Mouse (Mus musculus): ENCODE data around the gene Tmem161a. TPM values are rescaled to one million over a fixed set of nuclear protein-coding genes. Genes with fewer than 3 reads are reported as not detected.

Tmem161a gene
- total RNA-seq, 2 experiments from 2014 or later, result 18.0 to 40.9 TPM

DNA sequence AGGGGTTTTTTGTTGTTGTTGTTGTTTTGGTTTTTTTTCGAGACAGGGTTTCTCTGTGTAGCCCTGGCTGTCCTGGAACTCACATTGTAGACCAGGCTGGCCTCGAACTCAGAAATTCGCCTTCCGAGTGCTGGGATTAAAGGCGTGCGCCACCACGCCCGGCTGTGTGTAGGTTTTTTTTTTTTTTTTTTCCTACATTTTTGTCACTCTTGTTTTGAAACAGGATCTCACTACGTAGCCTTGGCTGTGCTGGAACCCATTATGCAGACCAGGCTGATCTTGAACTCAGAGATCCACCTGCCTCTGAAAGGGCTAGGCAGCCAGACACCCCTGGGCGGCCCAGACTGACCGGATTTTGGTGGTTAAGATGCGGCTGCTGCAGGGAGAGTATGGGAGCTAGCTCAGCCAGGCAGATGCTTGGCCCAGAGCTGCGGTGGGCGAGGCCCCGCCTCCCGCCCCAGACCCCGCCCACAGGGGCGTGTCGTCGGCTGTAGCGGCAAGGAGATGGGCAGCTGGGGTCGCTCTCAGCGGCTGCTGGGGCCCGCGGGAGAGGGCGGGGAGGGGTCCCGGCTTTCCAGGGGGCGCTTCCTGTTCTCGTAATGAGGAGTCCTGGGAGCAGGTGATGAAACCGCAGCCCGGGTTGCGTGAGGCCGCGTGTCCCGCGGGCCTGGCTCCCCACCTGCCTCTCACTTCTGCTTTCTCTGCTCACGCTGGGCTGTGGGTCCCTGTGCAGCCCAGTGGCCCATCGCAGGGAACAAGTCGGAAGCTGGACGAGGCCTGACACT is 13.9 kb upstream of the Tmem161a start:
- peak; percentile 90 for ATAC-seq (replicated peaks; ENCODE audit: low FRiP score, low TSS enrichment, poor library complexity, severe bottlenecking)

DNA sequence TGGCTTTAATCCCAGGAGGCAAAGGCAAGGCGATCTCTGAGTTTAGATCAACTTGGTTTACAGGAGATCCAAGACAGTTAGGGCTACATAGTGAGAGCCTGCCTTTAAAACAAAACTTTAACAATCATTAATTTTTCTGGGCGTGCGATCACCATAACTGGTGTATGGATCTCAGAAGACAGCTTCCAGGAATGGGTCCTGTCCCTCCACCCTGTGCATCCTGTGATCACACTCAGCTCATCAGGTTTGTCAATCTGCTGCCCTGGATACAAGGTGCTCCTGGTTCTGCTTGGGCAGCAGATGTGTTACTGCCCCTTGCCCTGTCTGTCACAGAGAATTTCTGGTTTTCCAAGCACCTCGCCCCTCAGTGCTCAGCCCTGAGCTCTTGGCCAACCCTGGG is 12.9 kb upstream of the Tmem161a start:
- ATAC-seq (replicated peaks; ENCODE audit: low FRiP score, low TSS enrichment, poor library complexity, severe bottlenecking), result no peak

DNA sequence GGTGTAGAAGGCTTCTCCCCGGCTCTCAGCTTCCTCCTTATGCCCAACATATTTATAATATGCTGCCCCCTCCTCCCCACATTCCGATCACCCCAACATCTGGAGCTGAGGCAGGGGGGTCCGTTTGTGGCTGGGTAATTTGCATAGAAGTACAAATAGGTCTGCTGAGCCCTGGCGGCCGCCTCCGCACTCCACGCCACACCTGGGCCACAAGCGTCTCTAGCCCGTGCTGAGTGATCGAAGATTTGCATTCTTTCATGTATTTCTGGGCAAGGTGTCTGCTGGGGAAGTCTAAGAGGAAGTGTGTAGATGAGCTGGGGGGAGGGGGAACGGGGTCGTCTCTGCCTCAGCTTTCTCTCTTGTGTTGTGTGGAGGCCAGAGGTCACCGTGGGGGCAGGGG is 12.1 kb upstream of the Tmem161a start:
- ATAC-seq (replicated peaks; ENCODE audit: low FRiP score, low TSS enrichment, poor library complexity, severe bottlenecking), result no peak

DNA sequence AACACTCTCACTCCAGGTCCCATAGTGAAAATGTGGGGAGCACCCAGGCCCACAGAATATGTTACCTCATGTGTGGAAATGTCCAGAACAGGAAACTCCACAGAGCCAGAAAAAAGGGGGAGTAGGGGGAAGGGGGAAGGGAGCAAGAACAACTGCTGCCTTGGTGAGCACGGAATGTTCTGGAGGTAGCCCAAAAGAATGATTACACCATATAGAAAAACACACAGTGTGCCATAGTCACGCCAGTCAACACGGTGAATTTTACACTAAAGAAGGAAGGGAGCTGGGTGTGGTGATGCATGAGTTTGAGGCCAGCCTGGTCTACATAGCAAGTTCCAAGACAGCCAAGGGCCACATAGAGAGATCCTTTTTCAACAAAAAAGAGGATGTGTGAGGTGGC is 8.8 kb upstream of the Tmem161a start:
- ATAC-seq (replicated peaks; ENCODE audit: low FRiP score, low TSS enrichment, poor library complexity, severe bottlenecking), result no peak

DNA sequence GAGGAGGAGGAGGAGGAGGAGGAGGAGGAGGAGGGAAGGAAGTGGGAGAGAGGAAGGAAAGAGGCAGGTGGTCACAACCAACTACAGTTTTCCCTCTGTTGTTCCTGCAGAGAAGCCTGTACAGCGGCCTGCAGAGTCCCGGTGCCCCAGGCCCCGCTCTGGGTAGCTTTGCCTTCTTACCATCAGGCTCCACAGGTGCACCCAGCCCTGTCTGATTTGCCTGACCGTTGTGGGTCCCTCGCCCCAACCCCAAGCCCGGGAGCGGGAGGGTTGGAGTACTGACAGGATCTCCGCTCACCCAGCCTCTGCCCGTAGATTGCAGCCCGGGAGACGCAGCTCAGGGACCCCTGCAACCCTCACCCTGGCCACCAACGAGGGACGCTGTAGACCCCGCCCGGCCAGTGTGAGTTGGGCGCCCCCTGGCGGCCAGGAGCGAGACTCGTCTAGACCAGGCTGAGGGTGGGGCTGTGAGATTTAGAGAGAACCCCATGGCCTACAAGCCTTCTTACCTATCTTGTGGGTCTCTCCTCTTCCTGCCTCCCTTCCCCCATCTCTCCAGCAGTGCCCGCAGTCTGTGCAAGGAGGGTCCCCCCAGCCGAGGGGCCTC is 5.5 kb upstream of the Tmem161a start:
- peak; percentile 60 for ATAC-seq (replicated peaks; ENCODE audit: low FRiP score, low TSS enrichment, poor library complexity, severe bottlenecking)

DNA sequence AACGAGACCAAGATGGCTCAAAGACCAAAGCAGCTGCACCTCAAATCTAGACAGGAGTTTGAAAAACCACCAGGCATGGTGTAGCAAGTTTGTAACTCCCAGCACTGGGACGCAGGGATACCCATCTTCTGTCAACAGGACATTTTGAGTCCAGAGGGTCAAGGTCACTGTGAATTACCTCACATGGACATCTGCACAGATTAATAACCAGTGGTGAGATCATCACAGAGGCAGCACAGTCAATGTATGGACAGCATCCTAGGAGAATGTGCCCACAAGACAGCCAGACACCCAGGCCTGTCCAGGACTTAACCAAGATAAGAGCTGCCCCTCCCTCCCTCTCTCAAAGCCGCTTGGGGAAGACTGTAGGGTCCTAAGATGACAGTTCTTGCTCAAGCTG is 2.0 kb upstream of the Tmem161a start:
- ATAC-seq (replicated peaks; ENCODE audit: low FRiP score, low TSS enrichment, poor library complexity, severe bottlenecking), result no peak

DNA sequence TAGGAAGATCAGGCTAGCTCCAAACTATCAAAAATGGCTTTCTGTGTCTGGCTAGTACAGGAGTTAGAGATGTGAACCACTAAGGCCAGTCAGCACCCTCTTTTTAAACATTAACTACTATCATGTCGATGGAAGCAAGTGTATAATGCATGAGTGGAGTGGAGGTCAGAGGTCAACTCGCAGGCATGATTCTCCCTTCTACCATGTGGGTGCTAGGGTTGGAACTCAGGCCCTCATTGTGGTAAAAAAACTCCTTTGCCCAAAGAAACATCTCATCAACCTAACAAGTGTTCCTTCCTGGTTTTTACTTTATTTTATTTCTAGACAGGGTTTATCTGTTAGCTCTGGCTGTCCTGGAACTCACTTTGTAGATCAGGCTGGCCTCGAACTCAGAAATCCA is 1.4 kb upstream of the Tmem161a start:
- ATAC-seq (replicated peaks; ENCODE audit: low FRiP score, low TSS enrichment, poor library complexity, severe bottlenecking), result no peak

DNA sequence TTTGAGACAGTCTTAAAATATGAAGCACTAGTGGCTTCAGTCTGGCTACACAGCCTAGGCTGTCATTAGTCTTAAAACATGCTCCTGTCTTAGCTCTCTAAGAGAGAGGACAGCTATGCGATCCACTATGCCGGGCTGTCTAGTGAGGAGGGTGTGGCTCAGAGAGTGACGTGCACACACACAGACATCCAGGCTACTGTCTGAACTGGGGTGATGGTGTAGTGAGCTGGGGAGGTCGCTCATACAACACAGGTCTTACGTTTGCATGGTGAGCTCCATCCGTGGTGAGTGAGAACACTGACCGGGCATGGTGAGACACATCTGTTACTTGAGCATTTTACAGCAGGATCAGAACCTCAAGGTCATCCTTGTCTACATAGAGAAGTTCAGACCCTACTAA is 916 bp upstream of the Tmem161a start:
- ATAC-seq (replicated peaks; ENCODE audit: low FRiP score, low TSS enrichment, poor library complexity, severe bottlenecking), result no peak

DNA sequence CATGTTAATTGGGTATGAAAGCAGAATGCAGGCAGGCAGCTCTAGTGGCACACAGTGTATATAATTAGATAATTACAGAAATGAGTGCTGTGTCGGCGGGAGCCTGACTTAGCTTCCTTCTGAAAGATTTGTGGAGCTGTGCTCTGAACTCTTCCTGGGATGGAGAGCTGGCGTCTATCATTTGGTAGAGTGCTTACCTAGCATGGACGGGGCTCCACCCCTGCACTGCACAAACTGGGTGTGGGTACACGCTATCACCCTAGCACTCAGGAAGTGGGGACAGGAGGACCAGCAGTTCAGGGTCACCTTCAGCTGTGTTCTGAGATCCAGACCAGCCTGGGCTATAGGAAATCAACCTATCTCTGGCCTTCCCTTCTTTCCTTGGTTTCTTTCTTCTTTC is 1.2 kb downstream of the Tmem161a start:
- ATAC-seq (replicated peaks; ENCODE audit: low FRiP score, low TSS enrichment, poor library complexity, severe bottlenecking), result no peak

DNA sequence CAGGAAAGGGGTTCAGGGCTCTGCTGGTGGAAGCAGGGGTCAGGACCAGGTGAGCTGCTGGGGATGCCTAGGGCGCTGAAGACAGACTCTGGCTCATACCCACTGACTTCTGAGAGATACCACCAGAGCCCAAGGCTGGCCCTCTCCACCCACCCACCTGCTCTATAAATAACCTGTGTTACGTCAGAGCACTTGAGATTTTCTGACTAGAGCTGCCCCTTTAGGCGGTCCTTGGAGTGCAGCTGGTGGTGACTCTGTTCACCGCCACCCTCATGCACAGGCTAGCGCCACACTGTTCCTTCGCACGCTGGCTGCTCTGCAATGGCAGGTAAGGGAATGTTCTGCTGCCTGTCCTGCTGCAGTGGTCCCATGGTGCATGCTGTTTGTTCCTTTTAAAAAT is 1.9 kb downstream of the Tmem161a start:
- no peak for ATAC-seq (replicated peaks; ENCODE audit: low FRiP score, low TSS enrichment, poor library complexity, severe bottlenecking)

DNA sequence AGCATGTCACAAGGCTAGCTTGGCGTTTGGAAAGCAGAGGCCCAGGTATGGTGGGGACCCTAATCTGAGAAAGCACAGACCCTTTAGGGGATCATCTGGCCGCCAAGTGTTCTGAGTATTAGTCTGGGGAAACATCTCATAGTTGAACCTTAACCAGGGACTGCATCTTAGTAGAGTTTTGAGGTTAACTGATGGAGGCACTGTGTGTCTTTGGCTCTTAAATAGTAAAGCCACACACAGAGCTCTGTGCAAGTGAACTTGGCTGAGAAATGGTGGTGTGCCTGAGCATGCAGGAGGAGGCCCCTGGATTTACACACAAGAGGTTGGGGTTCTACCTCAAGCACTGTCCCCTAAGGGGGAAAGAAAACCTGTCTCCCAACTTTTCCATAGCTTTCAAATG is 6.1 kb downstream of the Tmem161a start:
- no peak for ATAC-seq (replicated peaks; ENCODE audit: low FRiP score, low TSS enrichment, poor library complexity, severe bottlenecking)

DNA sequence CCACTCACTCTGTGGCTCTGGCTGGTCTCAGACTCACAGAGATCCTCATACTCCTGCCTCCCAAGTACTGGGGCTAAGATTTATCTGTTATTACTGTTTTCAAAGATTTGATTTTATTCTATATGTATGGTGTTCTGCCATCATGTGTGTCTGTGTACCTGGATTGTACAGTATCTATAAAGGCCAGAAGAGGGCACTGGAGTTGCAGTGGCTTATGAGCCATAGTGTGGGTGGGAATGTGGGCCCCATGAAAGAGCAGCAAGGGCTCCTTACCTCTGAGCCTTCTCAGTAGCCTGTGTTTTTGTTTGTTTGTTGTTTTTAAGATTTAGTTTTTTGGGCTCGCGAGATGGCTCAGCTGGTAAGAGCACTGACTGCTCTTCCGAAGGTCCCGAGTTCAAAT is 6.9 kb downstream of the Tmem161a start:
- 0 out of 2 replicates have a peak, but pooled peaks have one; percentile 49 for ATAC-seq (replicated peaks; ENCODE audit: low FRiP score, low TSS enrichment, poor library complexity, severe bottlenecking)

DNA sequence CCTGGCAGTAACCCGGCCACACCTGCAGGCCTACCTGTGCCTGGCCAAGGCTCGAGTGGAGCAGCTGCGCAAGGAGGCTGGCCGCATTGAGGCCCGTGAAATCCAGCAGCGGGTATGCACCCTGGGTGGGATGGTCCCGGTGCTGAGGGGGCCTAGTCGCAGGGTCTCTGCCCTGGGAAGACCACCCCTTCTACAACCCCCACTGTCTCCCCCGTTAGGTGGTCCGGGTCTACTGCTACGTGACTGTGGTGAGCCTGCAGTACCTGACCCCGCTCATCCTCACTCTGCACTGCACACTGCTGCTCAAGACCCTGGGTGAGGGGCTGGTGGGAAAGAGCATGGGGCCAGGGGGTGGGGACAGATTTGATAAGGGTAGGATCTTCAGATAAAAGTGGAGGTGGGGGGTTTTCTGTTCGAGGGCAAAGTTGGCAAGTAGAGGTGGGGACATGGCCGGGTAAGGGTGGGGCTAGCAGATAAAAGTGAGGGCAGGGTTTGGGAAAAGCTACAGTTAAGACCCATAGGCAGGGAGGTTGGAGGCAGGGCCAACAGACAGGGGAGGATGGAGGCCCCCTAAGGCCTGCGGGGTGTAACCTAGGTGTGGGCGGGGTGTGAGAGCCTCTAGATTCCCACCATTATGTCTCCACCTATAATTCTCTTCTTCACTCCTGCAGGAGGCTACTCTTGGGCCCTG is 9.2 kb downstream of the Tmem161a start:
- peak; percentile 82 for ATAC-seq (replicated peaks; ENCODE audit: low FRiP score, low TSS enrichment, poor library complexity, severe bottlenecking)

DNA sequence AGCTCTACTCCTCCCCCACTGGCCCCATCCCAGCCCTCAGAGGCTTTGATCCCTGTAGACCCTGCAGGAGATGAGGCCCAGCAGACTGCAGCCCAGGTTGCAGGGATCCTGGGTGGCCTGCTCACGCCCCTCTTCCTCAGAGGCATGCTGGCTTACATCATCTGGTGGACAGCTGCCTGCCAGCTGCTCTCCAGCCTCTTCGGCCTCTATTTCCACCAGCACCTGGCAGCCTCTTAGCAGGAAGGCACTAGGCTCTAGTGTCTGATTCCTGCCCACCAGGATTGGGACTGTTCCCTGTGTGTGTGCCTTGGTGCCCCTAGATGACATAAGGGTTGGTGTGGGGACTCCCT is 9.7 kb downstream of the Tmem161a start:
- ATAC-seq (replicated peaks; ENCODE audit: low FRiP score, low TSS enrichment, poor library complexity, severe bottlenecking), result peak; percentile 4; the same call in 1 of the 2 replicates

DNA sequence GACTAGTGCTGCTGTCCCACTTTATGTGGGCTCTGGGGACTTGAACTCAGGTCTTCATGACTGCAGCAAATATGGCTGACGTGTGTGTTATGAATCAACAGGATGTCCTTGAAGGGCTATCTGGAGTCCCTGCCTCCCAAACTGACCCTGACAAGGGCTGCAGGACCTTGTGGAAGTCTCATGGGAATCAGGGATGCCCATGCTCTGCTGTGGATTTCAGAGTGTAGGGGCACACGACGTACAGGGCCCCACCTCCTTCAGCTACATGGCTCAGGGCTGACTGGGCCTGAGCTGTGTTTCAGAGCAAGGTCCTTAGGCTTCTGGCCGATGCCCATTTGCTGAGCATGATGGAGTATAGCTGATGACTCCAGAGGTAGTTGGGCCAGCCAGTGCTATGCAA is 11.0 kb downstream of the Tmem161a start:
- ATAC-seq (replicated peaks; ENCODE audit: low FRiP score, low TSS enrichment, poor library complexity, severe bottlenecking), result no peak

DNA sequence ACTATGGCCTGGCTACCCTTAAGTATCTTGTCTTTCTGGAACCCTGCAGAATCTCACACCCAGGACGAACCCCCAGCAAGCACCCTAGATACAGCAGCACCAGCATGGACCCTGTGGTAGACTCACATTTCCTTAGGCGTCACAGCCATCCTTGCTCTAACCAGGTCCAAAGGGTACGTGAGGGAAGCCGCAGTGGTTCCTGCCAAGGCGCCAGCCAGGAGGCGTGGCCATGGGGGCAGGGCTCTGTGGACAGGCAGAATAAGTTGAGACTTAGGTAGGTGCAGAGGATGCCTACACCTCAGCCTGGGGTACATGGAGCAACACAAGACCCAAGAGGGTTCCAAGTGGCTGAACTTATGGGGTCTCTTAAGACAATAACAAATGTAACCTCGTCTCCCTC is 16.6 kb downstream of the Tmem161a start:
- no peak for ATAC-seq (replicated peaks; ENCODE audit: low FRiP score, low TSS enrichment, poor library complexity, severe bottlenecking)

DNA sequence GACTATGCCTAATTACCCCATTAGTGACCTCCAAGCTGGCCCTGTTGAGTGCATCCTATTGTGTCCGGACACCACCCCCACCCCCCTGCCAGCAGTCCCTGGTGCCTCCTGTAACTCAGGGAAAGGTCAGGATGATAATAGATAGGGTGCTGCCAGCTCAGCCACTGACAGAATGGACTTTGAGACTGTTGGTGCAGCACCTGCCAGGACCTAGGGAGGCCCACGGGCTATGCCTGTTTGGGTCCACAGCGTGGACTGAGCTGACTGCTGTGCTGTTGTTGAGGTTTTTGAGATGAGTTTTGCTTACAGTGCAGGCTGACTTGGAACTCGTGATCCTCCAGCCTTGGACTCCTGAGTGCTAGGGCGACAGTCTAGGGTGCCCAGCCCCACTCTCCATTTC is 21.1 kb downstream of the Tmem161a start:
- no peak for ATAC-seq (replicated peaks; ENCODE audit: low FRiP score, low TSS enrichment, poor library complexity, severe bottlenecking)

DNA sequence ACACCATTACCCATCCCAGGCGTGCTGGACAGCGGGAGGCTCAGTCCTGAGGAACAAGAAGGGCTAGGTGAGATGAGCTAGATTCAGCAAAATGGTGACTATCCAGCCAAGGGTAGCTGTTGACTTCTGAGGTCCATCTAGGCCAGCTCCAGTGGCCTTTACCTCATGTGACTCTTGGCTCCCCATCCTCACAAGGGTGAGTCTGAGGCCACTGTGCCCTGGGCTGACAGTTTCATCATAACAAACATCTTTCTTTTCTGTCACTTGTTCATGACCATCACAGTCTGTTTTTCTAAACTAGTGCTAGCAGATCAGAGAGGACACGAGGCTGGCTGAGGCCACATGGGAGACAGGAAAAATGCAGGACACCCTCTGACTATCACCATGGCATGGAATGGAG is 22.0 kb downstream of the Tmem161a start:
- ATAC-seq (replicated peaks; ENCODE audit: low FRiP score, low TSS enrichment, poor library complexity, severe bottlenecking), result no peak

DNA sequence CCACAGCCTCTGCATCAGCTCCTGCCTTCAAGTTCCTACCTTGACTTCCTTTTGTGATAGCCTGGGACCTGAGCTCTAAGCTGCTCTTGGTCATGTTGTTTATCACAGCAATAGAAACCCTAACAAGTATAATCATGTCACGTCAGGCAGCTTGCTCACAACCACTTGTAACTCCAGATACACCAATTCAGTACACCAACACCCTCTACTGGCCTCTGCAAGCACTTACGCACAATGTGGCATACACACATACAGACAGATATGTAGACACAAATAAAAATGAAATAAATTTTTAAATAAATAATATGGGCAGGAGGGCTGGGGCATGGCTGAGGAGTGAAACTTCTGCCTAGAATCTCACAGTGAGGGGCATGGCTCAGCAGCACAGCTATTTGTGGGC is 23.6 kb downstream of the Tmem161a start:
- 0 out of 2 replicates have a peak, but pooled peaks have one; percentile 13 for ATAC-seq (replicated peaks; ENCODE audit: low FRiP score, low TSS enrichment, poor library complexity, severe bottlenecking)

DNA sequence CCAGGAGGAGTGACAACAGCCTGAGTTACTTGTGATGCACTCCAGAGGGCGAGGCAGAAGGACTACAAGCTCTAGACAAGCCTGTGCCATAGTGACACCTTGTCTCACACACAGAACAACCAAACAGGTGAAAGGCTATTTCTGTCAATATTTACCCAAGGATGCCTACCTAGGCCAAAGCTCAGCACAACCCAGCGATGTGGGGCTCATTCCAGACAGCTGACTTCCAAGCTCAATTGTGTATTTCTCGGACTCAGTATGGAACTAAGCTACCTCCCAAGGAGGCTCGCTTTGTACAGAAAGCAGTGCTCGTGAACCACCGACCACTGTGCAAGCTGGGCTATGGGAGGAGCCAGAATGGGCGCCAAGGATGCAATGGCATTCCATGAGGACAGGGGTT is 25.4 kb downstream of the Tmem161a start:
- no peak for ATAC-seq (replicated peaks; ENCODE audit: low FRiP score, low TSS enrichment, poor library complexity, severe bottlenecking)

All from megakaryocyte-erythroid progenitor cell, adult 5-6 weeks (primary cell).